Mouse (Mus musculus): Measurements from ENCODE around the gene Tdrd5. TPM values are rescaled to one million over a fixed set of nuclear protein-coding genes. Genes with fewer than 3 reads are reported as not detected.
"Not testable (repeated sequence)": the region's sequence is repeated elsewhere in the genome, so short reads cannot be mapped to it uniquely, and the experiment has no call there.

Gene Tdrd5
- 1 to 10 TPM in 1 of 4 experiments, under 1 TPM in 2, not detected in 1; 0.52 to 1.2 (median 0.56) TPM for total RNA-seq (2022)

DNA sequence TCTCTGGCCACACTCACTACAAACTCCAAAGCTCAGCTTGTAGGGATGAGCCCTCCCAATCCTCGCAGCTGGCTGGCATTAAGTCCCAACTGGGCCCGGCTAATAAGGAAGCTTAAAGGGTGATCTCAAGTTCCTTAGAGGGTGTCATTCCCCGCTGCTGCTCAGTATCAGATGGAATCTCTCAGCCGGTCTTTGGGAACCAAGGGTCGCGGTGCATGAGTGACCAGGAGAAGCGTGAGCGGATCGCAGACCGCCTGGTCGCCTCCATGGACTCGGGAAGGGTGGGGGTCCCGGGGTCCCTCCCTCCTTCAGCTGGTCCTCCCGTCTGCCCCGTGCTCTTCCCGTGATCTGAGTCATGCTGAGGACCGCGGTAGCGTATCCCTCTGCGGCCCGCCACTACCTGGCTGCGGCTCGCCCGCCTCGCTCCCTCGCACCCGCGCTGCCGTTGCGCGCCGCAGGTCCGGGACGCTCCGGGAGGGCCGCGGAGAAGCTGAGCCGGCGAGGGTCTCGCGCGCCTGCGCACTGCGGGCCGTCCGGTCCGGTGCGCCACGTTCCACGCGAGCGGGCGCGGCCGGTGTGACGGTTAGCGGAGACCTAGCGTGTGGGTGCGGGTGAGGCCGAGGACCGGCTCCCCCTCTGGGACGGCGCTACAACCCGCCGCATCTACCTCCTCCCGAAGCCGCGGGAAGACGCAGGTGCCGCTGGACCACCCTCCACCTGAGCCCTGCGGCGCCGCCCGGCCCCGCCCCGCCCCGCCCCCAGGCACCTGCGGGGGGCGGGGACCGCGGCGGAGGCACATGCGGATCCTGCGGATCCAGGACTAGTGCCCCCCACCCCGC, at the start of gene Tdrd5:
Tdrd5 (minus strand) TSS at position 754 of the 839 bp plus-strand sequence.
- no peak for DNase-seq

DNA sequence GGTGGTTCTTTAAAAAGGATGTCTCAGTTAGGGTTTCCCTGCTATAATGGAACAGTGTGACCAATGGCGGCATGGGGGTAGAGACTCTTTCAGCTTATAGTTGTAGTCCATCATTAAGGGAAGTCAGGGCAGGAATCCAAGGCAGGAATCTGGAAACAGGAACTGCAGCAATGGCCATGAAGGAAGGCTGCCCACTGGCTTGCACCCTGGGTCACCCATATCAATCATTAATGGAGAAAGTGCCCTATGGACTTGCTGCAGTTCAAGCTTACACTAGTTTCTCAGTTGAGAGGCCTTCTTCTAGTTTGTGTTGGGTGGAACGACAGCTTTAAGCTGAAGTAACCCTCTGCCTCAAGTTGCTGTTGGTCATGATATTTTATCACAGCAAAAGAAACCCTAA, 49.0 kb upstream of the Tdrd5 start:
- DNase-seq: no peak

DNA sequence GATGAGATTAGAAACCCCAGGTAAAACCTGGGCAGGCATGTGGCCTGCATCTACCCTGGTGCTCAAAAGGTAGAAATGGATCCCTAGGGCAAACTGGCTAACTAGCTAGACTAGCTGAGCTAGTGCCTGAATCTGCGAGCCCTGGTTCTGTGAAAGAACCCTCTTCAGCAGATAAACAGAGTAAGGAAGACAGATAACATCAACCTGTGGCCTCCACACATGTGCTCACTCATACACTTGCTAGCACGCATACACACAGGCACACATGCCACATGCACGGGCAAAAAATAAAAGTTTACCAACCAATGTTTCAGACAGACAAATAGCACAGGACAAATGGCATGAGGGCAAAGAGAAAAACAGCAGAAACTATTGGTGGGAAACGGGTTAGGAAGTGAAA, 47.0 kb upstream of the Tdrd5 start:
- DNase-seq: no peak

DNA sequence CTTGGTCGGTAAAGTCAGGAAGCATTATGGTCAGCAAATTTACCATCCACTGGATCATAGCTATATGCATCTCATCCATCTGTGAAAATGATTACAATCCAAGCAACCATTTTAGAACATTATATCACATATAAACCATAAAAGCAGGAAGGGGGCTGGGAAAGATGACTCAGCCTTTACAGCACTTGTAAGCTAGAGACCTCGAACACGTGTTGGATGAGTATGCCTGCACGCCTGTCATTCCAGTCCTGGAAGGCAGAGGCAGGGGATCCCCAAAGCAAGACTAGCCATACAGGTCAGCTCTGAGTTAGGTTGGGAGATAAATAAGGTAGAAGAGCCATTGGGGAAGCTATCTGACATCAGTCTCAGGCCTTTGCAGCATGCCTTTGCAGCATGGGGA, 45.6 kb upstream of the Tdrd5 start:
- no peak for DNase-seq

DNA sequence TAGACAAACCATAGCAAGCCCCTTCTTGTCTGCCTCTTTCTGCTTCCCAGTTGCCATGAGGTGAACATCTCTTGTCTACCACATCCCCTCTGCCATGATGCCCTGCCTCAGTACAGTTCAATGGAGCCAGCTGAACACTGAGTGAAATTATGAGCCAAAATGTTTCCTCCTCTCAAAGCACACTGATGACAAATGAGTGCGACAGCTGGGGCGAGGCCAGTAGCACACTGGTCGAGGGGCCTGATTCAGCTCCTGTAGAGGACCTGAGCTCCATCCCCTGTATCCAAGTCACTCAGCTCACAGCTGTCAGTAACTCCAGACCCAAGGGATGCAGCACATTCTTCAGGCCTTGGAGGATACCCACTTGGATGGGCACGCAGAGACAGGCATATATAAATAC, 42.2 kb upstream of the Tdrd5 start:
- no peak for DNase-seq

DNA sequence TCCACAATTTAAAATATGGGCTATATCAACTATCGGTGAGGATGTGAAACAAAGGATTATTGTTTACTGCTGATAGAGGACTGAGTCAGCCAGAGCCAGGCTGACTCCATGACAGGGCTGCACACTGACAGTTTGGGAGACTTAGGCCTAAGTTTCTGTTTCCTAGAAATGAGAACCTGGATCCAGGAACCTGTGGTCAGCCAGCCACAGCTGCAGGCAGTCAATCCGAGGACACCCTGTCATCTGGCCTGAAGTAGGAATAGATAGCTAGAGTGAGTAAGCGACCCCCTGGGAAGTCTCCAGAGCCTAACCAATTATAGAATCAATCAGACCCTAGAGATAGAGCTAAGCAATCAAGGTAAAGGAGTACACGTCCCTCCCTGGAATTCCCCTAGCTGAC, 41.0 kb upstream of the Tdrd5 start:
- no peak for DNase-seq

DNA sequence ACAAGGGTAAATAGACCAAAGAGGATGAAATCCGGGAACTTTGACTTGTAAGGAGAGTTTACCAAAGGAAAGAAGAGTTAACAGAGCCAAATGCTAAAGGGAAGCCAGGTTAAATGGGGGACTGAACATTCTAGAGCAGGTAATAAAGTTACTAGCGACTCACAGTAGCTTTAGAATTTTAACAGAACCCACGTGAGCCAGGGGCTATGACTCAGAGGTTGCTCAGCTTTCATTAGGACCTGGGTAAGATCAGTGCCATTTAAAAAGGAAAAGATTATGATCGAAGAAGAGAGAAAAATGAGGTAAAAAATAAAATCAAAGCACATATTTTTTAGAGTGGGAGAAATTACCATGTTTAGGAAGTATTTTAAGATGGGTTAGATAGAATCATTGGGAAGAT, 37.4 kb upstream of the Tdrd5 start:
- DNase-seq: no peak

DNA sequence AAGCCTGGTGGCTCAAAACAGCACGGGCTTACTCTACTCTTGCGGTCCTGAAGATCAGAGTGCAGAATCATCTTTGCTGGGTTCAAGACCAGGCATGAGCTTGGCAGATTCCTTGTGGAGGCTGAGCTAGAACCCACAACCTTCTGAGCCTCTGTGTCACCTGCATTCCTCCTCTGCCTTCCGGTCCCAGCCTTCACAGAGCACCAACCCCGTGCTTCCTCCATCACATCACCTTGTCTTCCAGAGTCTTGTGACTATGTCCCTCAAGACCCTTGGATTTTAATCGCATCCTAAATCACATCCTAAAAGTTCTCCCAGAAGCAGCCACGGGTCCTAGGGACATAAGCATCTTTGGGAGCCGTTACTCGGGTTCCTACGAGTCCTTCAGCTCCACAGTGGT, 19.7 kb upstream of the Tdrd5 start:
- no peak for DNase-seq

DNA sequence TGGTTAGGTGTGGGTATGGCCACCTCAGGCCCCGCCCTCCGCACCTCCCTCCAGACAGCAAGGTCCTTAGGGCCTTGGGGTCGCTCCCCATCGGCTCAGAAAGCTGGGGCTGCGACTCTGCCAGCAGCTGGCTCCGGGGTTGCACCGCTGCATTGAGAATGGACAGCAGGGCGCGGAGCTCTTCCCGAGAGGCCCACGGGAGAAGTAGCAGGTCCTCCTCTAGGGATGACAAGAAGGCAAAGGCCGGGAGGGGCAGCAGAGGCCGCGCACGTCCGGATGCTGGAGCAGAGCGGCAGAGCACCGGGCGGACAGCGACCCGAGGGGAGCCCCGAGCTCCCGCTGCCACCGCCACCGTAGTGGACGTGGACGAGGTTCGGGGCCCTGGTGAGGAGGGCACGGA, 7.2 kb upstream of the Tdrd5 start, which contains the start of gene Nphs2:
Nphs2 (plus strand) TSS at position 98 of the 400 bp plus-strand sequence.
- no peak for DNase-seq

DNA sequence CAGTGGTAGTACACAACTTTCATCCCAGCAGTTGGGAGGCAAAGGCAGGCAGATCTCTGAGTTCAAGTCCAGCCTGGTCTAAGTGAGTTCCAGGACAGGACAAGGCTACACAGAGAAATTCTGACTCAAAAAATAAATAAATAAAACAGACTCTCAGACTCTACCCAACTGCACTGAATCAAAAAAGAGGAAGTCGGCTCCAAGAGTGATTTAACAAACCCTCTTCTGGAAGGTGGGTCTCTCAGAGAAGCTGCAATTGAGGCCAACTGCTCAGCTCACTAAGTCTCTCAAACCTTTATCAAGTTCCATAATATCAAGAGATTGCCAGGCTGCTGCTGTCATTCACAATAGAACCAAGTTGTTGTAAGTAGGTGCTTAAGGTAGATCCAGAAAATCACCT, 5.1 kb upstream of the Tdrd5 start:
- DNase-seq: no peak

DNA sequence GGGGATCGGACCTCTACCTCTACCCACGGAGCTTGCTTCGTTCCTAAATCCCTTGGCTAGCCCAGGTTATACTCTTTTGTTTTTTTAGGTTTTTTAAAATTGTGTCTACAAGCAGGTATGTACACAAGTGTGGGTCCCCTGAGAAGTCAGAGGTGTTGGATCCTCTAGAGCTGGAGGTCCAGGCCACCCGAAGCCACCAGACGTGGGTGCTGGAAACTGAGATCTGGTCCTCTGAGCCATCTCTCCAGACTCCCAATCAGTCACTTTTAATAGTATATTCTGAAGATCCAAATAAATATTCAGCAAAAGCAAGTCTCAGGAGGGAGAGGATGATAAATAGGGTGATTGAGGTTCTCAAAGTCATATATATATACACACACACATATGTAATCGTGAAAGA, 13.4 kb downstream of the Tdrd5 start:
- DNase-seq: no peak

DNA sequence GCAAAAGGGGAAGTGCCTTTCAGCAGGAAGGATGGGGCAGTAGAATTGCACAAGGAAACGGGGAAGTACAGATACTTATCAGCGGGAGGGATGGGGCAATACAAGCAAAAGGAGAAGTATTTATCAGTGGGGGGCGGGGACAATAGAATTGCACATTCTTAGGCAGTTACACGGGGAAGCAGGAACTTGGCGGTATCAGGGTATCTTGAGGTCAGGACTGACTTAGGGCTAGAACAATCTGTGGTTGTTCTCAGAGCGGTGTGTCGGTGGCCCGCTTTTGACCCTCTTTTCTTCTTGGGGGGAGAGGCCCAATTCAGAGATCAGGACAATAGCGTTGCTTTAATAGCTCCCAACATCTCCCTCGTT, 14.3 kb downstream of the Tdrd5 start:
- not testable (repeated sequence) for DNase-seq

DNA sequence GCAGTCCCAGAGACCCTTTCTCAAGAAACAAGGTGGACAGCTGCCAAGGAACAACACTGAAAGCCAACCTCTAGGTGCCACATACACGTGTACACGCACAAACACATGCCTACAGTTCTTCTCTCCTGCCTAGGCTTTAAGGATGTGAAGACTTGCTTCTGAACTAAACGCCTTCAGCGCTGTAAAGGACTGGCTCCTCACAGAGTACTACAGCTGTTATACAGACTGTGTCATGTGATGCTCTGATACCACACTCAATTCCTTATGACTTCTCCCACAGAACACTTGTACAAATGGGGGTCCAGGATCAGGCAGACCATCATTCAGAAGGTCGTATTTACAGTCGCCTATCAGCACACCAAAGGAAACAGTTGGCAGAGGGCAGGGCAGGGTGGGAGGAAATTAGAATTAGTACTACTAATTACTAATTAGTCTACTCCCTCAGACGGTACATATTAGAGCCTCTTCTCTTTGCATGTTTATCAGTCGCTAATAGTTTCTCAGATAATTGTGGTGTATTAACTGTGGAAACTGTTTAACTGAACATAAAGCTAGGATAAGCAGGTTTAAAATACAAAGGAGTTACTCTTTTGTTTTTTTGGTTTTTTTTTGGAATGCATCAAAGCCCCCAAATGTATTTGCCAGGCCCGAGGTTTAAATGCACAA, 14.8 kb downstream of the Tdrd5 start:
- no peak for DNase-seq

DNA sequence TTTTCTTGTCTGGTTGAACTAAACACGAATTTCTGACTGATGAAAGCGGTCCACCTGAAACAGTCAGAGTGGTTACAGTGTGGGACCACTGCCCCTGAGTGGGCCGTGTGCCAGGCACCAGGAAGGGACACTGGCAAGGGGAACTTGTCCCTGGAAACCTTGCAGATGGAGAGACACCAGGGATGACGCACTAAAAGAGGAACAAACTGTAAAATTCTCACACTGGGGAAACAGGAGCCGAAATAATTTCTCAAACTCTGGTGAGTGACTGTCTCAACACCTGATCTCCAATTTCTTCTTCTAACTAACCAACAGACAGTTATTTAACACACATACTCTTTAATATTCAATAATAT, 17.9 kb downstream of the Tdrd5 start:
- no peak for DNase-seq

DNA sequence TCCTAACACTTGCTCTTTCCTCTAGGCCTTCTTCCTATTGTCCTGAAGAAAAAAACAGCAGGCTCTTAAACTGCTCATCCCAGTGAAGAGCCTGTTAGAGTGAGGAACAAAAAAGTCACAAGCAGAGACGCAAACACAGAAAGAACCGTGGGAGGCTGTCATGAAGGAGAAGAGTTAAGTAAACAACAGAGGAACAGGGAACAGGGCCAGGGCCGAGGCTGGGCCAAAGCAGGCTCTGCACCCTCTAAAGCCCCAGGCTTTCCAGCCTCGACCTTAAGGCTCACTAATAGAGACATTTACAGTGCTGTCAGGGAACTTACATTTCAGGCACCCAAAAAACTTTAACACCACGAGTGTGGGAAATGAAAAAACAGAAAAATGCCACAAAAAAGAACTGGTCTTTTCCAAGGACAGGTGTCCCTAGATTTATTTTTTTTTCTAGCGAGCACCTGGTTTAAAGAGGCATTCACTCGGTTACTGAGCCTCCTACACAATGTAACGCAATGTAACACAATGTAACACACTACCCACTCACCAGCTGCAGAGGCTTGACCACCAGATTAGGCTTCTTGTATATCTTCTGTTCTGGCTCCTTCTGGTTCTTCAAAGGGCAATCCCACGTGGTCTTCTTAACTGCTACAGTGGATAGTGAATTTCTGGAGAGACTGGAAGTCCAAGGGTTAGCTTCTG, 18.5 kb downstream of the Tdrd5 start:
- no peak for DNase-seq

DNA sequence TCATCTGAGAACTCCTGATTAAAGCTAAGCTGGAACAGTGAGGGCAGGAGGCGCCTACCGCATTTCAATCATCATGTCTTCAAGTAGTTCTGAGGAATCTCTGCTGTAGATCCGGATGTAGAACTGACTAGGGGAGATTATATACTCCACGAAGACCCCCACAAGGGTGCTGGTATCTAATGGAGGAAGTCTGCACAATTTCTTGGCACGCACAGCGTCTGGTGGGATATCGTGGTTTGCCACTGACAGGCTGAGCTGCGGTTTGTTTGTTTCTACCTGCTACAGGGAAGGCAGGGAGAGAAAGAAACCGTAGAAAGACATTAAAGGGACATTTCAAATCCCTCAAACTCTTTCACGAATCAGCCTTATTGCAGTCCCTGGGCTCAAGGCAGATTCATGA, 19.3 kb downstream of the Tdrd5 start:
- DNase-seq: no peak

DNA sequence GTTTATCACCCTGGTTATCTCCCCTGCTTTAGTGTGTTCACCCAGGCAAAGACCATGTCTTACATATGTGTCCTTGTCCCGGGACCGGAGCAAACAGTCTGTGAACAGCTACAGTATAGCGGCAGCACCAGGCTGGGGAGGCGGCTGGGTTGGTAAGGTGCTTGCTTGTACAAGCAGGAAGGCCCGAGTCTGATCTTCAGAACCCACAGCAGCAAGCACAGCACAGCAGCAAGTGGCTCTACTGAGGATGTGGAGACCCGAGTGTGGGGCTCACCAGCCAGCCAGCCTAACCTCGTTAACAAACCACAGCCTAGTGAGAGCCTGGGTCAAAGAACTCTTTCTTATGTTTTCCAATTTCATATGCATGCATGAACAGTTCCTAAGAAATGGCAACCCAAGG, 23.3 kb downstream of the Tdrd5 start:
- no peak for DNase-seq

DNA sequence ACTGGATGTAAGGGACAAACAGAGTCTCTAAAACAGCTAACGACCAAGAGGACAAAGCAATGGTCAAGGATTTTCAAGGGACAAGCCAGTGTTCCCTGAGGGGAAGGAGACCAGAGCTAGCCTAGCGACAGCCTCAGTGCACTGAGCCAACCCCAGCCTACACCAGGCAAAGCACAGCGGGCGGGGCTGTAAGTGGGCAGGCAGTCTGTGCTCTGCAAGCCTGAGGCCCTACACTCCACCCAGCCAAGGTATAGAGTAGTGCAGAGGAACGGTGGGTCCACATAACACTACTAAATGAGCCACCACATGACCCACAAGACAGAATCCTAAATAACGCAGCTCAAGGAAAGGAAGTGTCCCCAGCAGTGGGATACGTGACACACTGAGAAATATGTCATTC, 29.8 kb downstream of the Tdrd5 start:
- DNase-seq: no peak

DNA sequence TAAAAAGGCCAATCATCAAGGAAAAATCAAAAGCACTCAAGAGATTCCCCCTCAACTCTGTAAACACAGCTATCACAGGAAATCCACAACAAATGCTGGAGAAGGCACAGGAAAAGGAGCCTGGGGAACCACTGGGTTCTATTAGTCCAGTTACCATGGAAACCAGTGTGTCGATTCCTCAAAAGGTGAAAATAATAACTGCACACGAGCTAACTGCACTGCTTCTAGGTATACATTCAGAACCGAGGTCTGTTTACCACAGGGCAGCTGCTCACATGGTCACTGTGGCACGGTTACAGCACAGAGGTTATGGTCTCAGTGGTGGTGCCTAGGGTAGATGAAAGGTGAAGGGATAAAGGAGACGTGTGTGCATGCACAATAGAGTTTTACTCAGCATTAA, 31.8 kb downstream of the Tdrd5 start:
- no peak for DNase-seq

DNA sequence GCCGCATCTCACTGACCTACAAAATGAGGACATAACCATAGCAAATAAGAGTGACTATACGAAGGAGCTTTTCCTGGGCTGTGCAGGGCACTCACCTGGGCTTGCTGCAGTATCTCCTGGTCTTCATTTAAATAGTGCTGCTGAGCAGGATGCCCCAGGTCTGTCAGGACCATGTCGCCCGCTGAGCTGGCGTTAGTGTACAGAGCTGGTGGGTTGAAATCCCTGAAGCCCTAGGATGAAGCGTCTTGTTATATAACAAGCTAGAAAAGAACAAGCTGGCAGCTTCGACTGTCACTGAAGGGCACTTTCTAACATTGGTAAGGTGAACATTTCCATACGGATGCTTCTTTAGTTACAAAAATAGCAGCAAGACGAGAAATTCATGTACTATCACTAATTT, 33.0 kb downstream of the Tdrd5 start:
- DNase-seq: no peak

DNA sequence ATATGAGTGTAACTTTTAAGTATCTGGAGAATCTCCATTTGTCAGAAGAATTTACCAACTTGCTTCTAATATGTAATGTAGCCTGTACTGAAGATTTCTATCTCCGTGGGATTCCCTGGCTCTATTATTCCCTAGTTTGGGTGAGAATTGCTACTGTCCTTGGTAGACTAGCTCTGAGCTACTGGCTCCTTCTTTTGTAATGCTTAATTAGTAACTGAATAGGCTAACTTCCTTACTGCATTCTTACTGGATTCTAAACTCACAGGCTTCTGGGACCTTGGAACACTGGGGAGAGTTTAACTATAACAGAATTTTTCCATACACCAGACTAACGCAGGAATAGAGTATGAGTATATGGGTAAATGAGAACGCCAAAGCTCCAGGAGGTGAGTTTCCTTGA, 34.9 kb downstream of the Tdrd5 start:
- DNase-seq: not testable (repeated sequence)

DNA sequence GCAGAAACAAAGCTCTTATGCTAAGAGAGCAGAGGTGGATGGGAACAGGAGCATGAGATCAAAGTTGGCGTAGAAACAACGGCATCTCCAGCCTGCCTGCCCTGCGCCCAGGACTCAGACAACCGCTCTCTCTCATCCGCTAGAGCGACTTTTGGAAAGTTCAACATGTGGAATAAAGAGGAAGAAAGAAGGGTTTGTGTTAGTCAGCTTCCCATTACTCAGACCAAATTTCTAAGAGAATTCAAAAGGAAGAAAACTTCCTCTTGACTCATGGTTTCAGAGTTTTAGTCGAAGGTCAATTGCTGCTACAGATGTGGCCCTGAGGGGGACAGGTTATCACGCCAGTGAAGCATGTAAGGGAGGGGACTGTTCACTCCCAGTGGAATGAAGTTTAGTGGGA, 39.5 kb downstream of the Tdrd5 start:
- peak; percentile 4 for DNase-seq

DNA sequence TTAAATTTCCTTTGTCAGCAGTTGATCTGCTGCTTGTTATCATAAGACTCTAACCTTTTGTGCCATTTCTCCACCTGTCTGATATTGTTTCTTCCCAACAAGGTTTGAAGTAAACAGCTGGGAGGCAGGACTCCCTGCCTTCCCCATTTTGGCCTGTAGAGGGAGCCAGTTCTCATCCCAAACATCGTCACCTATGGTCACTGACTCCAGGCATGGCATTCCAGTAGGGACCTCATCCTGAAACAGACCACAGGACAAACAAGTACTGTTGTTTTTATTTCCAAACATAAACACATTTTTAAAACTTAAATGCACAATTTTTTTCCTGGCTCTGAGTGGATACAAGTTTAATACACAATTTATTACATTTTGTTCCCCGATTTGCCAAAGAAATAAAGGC, 40.1 kb downstream of the Tdrd5 start:
- DNase-seq: peak; percentile 29

DNA sequence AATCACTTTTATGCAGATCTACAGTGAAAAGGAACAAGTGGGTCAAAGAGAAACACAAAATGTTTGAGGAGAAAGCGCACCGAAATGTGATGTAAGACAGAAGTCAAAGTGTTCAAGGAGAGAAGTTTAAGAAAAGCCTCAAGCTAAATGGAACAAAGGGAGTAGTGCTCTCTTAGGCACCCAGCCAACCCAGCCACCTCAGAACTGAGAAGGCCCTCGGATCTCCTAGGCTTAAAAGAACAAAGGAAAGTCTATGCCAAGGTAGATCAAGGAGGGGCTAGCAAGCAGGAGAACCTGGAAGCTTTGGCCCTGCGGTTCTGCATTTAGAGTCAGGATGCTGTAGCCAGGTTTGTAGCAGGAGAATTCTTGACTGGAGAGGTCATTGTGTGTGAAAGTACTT, 48.6 kb downstream of the Tdrd5 start:
- DNase-seq: no peak

Measured in adrenal gland, adult 8-10 months (tissue).